Mouse (Mus musculus) E14TG2a.4 (cell line): ENCODE data around the gene Selenoo.
A peak's percentile ranks its signal among the peaks of the same experiment; 100 is the strongest.

Source experiments
- CTCF ChIP-seq: conservative IDR thresholded peaks from 2 replicates; pipeline ENCODE4 v1.5.1; 2014; ENCODE audit warnings: low read length
- NANOG ChIP-seq: IDR thresholded peaks from 2 replicates; pipeline ENCODE4 v1.6.1; 2014; ENCODE audit warnings: borderline replicate concordance, low read length, mixed read lengths

DNA sequence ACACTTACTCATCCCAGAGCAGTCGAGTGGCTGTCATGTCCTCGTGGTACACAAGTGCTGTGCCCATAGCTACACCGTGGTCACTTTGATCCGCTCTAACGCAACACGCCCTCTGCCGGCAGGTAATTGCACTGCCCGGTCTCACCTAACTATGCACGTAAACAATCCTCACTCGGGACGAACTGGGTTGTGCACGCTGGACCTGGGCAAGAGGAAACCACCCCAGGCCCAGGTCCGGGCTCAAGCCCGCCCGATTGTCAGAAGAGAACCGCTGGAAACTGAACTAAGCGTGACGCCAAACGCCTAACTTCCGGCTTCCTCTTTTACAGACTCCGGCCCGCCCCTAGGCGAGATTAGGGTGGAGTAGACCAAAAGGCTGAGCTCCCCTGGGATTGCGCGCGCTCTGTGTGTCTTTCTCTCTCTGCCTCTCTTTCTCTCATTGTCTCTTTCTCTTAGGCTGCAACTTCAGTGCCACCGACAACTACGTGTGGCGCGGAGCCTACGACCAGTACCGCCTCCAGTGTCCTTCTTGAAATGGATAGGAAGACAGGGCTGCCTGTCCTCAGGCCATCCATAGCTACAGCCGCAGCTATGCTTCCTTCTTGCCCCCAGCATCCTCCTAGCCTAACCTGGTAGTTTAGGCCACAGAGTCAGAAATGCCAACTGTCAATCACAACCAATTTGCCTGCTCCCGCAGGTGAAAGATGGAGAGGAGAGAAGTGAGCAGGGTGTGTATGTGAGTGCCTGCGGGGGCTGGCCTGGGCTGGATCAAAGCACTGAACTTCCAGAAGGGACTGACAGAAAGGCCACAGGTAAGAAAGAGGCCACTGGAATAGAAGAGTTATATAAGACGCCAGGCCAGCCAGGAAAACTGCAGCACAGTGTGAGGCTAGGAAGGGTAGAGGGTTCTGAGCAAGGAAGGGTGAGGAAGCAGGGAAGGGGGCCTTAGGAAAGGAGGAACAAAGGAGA, 39.8 kb downstream of the Selenoo start, which contains the start of gene Hdac10:
- TF ChIP-seq CTCF, result peak; percentile 87
- TF ChIP-seq NANOG, result no peak
